Mouse (Mus musculus) right cerebral cortex, postnatal 25 days (tissue): ENCODE measurements around the gene Ntn5.

Source experiments
- DNase-seq: peaks from one replicate; pipeline ENCODE4 v3.0.0; 2022

Gene Ntn5

DNA sequence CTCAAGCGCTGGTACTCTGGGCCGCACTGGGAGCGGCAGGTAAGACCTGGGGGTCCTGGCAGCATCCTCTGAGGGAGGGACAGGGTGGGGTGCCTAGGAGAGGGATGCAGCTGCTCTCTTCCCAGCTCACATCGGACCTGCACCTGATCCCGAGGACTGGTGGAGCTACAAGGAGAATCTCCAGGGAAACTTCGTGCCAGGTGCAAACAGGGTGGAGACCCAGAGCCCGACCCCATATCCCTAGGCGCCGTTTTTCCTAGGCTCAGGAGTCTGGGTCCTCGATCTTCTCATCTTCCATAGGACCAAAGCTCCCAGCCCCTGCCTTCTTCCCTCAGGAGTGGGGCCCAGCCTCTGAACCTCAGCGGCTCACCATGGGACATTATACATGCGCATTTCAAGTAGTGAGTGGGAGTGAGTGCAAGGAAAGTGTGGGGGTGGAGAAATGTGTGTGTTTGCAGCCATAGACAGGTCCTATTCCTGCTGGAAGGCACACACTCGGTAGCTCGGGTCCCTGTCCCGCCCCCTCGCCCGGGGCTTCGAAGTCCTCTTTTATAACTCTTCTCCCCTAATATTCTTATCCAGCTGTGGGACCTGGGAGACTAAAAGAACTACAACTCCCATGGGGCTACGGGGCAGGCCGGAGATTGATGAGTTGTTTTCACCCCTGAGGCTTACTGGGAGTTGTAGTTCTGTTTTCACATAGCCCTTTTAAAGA, 16.6 kb downstream of the Ntn5 start:
- peak; percentile 80 for DNase-seq

- DNase-seq = peak; percentile 60
Measured at GRCm38 (mm10) chr7:45701072-45701471, 17.2 kb downstream of the Ntn5 start.

GRCm38 (mm10) chr7:45701607-45702006, 17.8 kb downstream of the Ntn5 start:
- no peak for DNase-seq

GRCm38 (mm10) chr7:45702316-45702715, 18.5 kb downstream of the Ntn5 start:
- DNase-seq = no peak

- DNase-seq = no peak
Measured at GRCm38 (mm10) chr7:45702809-45703520, 19.1 kb downstream of the Ntn5 start.

DNA sequence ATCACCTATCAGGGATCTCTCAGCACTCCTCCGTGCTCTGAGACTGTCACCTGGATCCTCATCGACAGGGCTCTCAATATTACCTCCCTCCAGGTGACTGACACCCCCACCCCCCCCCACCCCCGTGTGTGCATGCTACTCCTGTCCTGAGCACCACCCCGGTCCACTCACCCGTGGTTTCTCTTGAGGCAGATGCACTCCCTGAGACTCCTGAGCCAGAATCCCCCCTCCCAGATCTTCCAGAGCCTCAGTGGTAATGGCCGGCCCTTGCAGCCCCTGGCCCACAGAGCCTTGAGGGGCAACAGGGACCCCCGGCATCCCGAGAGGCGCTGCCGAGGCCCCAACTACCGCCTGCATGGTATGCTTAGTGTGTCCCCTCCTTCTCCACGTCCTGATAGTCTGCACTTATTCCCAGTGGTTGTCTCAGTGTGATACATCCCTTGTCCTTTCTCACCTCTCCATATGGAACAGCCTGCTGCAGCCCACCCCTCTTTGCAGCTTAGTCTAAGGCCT, 19.8 kb downstream of the Ntn5 start:
- DNase-seq = no peak

- DNase-seq = peak; percentile 75
Measured at GRCm38 (mm10) chr7:45704046-45704559, 20.3 kb downstream of the Ntn5 start.

- DNase-seq = peak; percentile 99
Measured at GRCm38 (mm10) chr7:45704730-45705442, 21.1 kb downstream of the Ntn5 start, which contains the start of gene Dbp. TSS of gene Dbp (plus strand) at chr7:45705088.

DNA sequence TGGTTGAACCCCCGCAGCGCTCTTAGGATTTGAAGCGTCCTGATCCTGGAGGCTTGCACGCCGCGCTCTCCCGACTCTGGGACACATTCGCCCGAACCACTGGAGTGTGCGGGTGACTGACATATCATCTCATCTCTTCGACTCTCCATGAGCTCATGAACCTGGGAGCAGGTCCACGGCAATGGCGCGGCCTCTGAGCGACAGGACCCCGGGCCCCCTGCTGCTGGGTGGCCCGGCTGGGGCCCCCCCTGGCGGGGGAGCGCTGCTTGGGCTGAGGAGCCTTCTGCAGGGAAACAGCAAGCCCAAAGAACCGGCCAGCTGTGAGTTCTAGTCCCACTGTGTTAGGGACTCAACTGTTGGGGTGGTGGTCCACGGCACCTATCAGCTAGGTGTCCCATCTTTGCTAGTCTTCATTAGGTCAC, 21.6 kb downstream of the Ntn5 start:
- no peak for DNase-seq

DNA sequence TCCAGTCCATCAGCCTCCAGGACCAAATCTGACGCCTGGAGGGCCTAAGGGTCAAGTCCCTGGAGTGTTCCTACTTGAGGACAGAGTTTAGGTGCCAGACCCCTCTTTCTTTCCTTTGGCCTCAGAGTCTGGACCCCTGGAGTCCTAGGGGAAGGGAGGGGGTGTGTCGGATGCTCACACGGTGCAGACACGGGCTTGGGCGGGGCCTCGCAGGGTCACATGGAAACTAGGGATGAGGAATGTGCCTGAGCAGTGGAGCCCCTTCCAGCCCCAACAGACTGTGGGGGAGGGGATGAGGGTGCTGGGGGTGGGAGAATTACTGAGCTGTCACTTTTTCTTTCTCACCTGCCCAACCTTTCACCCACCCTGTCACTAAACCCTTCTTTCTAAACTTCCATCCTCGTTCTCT, 22.1 kb downstream of the Ntn5 start:
- peak; percentile 81 for DNase-seq

DNA sequence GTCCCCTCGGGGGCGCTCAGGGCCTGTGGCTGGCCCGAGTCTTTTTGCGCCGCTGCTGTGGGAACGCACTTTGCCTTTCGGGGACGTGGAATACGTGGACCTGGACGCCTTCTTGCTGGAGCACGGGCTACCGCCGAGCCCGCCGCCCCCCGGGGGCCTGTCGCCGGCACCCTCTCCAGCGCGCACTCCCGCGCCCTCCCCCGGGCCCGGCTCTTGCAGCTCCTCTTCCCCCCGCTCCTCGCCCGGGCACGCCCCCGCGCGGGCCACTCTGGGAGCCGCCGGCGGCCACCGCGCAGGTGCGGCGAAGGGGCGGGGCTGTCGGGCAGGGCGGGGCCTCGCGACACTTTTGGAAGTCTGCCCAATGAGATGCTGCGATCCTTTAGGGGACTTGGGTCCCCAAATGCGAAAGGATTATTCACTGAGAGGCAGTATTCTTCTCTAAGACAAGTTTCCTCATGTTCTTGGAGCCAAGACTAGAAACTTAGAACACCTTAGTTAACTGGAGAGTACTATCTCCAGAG, 23.0 kb downstream of the Ntn5 start:
- peak; percentile 88 for DNase-seq

- peak; percentile 92 for DNase-seq
Measured at GRCm38 (mm10) chr7:45707375-45707967, 23.6 kb downstream of the Ntn5 start.

GRCm38 (mm10) chr7:45708221-45708761, 24.5 kb downstream of the Ntn5 start:
- no peak for DNase-seq

- peak; percentile 53 for DNase-seq
Measured at GRCm38 (mm10) chr7:45709036-45709435, 25.2 kb downstream of the Ntn5 start.

- DNase-seq = no peak
Measured at GRCm38 (mm10) chr7:45709677-45710355, 26.0 kb downstream of the Ntn5 start.

DNA sequence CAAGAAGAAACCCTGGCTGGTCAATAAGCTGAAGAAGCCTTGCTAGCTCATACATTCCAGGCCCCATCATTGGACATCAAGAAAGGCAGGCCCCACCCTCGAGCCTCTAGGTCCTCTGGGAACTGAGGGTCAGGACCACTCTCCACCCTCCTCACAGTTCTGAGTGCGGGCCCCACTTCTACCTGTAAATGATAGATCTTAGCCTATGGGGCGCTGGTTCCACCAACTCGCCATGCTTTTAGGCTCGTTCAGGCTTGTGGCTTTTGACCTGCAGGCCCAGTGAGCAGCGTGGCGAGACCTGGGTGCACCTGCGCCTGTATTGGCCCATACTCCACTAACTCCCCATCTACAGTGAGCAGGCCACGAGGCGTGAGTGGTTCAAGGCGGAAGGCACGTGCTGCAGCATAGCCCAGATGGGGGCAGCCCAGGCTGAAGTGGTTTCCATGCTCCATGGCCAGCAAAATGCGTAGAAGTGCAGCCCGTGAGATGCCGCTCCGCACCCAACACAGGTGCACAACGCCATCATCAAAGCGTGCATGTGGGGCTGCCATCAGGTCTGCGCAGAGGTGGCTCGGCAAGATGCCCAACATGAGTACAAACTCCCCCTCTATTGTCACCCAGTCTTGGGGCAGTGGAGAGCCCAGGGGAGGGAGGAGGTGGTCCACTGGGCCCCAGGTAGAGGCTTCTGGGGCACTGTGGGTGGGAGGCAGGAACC, 26.8 kb downstream of the Ntn5 start:
- no peak for DNase-seq

DNA sequence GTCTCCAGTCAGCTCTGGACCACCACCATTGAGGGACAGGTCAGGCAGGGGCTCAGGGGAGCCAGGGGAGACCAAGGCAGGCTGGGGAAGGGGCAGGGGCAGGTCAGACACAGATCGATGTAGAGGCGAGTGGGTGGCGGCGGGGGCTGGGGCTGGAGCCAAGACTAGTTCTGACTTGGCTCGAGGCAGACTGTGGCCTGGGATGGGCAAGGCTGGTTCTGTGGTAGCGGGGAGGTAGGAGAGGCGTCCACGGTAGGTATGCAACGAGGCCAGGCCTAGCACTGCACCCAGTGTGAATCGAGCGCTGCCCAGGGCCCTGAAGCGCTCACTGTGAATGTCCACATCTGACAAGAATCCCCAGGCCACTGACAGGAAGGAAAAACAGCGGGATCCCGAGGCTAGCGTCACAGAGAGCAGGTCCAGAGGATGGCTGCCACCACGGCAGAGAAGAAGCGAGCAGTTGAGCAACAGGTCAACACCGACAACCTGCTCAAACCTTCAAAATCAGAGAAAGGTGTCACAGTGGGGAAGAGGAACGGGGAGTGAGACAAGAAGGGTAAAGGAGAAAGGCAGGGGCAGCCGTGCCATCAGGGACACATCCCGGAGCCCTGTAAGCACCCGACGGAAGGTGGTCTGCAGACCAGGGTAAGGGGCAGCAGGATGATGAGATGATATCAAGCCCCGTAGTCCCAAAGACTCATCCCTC, 27.6 kb downstream of the Ntn5 start:
- no peak for DNase-seq

GRCm38 (mm10) chr7:45712022-45712757, 28.4 kb downstream of the Ntn5 start:
- DNase-seq = no peak

DNA sequence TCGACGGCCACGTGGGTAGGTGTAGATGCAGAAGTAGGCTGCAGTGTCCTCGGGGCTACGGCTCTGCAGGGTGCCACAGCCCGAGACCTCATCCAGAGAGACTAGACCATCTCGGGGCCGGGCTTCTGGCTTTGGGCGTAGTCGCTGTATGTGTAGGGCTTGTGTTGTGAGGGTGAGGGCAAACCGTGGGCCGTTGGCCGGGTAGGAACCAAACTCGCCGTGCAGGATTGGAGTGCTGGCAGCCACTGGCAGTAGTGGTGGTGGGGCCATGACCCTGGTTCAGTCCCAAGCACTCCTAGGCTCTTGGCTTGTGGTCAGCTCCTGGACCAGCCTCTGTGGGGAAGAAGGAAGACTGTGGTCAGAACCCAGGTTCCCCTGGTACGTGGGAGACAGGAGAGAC, 29.6 kb downstream of the Ntn5 start:
- DNase-seq = no peak
